ENCODE assay signal across 20 mouse cellular contexts in genomic region chr12:110200471-110200870, GRCm38 (mm10).
DNase-seq lines count a peak whose midpoint lies in the region; ATAC-seq and TF ChIP-seq lines count a peak whose summit lies in the region.
"Had no signal": no experiment of that assay in that cellular context is flagged by ENCODE, and none has a peak within 500 bp of the region (broad histone marks: within the 10 kb centered on the region; RNA-seq: fewer than 3 reads in every experiment).

No protein-coding gene starts in this region.

- H3K36me3 ChIP-seq in liver, adult 2 months (ENCODE audit: control insufficient read depth, insufficient read depth, low read length), result no peaks in the 10 kb centered on the region
- H3K36me3 ChIP-seq in liver, embryonic 12.5 days, result no peaks in the 10 kb centered on the region
- no peaks in the 10 kb centered on the region for H3K36me3 ChIP-seq in kidney, embryonic 16.5 days (ENCODE audit: insufficient read depth, low read length)
- H3K36me3 ChIP-seq: embryonic facial prominence, embryonic 13.5 days; G1E; heart, embryonic 13.5 days; hindbrain, embryonic 12.5 days had no signal

- no peak overlapping the region for H3K9ac ChIP-seq in liver, adult 2 months (ENCODE audit: low read depth, low read length)
- no peak overlapping the region for H3K9ac ChIP-seq in liver, embryonic 12.5 days
- H3K9ac ChIP-seq in kidney, embryonic 16.5 days (replicated peaks; ENCODE audit: low read length), result no peak overlapping the region
- H3K9ac ChIP-seq: embryonic facial prominence, embryonic 13.5 days; forebrain, embryonic 13.5 days; forebrain, postnatal 0 days; heart, embryonic 13.5 days; hindbrain, embryonic 12.5 days had no signal

- ATAC-seq in liver, embryonic 12.5 days, result no peak
- ATAC-seq in kidney, embryonic 16.5 days (ENCODE audit: low FRiP score, low TSS enrichment), result peak; percentile 41; the same call in 1 of the 2 replicates
- ATAC-seq: forebrain, embryonic 13.5 days; forebrain, postnatal 0 days; hindbrain, embryonic 16.5 days had no signal

- no peaks in the 10 kb centered on the region for H3K9me3 ChIP-seq in liver, embryonic 12.5 days (replicated peaks)
- no peaks in the 10 kb centered on the region for H3K9me3 ChIP-seq in kidney, embryonic 16.5 days (ENCODE audit: low read length)
- H3K9me3 ChIP-seq: embryonic facial prominence, embryonic 13.5 days; forebrain, embryonic 13.5 days; heart, embryonic 13.5 days; hindbrain, embryonic 12.5 days had no signal

- no peaks in the 10 kb centered on the region for H3K79me2 ChIP-seq in liver, adult 2 months (ENCODE audit: control insufficient read depth, insufficient read depth, low read length)

- no peak overlapping the region for H3K27ac ChIP-seq in liver, adult 2 months (replicated peaks; ENCODE audit: insufficient read depth, low read depth, low read length)
- no peak overlapping the region for H3K27ac ChIP-seq in liver, embryonic 12.5 days
- H3K27ac ChIP-seq in kidney, embryonic 16.5 days (ENCODE audit: low read length), result no peak overlapping the region
- H3K27ac ChIP-seq: embryonic facial prominence, embryonic 13.5 days; forebrain, embryonic 13.5 days; gastrocnemius, adult 2 months; heart, embryonic 13.5 days; hindbrain, embryonic 12.5 days had no signal

- H3K4me1 ChIP-seq in liver, adult 2 months (ENCODE audit: control insufficient read depth, insufficient read depth, low read length), result peaks cover 10% of the 10 kb centered on the region
- H3K4me1 ChIP-seq in liver, embryonic 12.5 days, result peaks cover 7% of the 10 kb centered on the region
- H3K4me1 ChIP-seq in kidney, embryonic 16.5 days (ENCODE audit: insufficient read depth, low read length), result no peaks in the 10 kb centered on the region
- H3K4me1 ChIP-seq: embryonic facial prominence, embryonic 13.5 days; forebrain, embryonic 13.5 days; heart, embryonic 13.5 days; hindbrain, embryonic 12.5 days had no signal

- peak; percentile 48 for DNase-seq in liver, adult 2 months (ENCODE audit: extremely low read depth, low read depth, low spot score)
- peak; percentile 68 to 86 for DNase-seq in kidney, postnatal 36 days
- DNase-seq in spleen, adult 12 weeks (ENCODE audit: low spot score), result no peak
- no peak for DNase-seq in cerebellum, adult 9-10 months
- DNase-seq in natural killer cell, adult 2 months (ENCODE audit: low spot score in 2 of 2), result no peak
- DNase-seq: cerebellum, adult 11-12 months; cerebellum, adult 9-11 months; cerebellum, postnatal 36 days; forebrain, postnatal 0 days; gastrocnemius, adult 2 months; gastrocnemius, postnatal 25 days; heart, postnatal 4 days had no signal

- TF ChIP-seq CTCF in liver, adult 2 months (IDR thresholded peaks at IDR 0.05; ENCODE audit: low read depth, low read length), result no peak

- 61% methylated on average over 7 of the region's 7 CpGs for WGBS in liver, adult 2 months
- WGBS in liver, embryonic 12.5 days (ENCODE audit: insufficient replicate concordance), result 77% methylated on average over 7 of the region's 7 CpGs
- 72% methylated on average over 7 of the region's 7 CpGs for WGBS in kidney, embryonic 16.5 days

- H3K27me3 ChIP-seq in liver, adult 2 months (ENCODE audit: control insufficient read depth, insufficient read depth, low read length), result no peaks in the 10 kb centered on the region
- no peaks in the 10 kb centered on the region for H3K27me3 ChIP-seq in liver, embryonic 12.5 days (replicated peaks)
- no peaks in the 10 kb centered on the region for H3K27me3 ChIP-seq in kidney, embryonic 16.5 days (ENCODE audit: insufficient read depth, low read length)
- H3K27me3 ChIP-seq: forebrain, embryonic 13.5 days; hindbrain, embryonic 12.5 days had no signal

- H3K4me2 ChIP-seq in liver, embryonic 12.5 days, result no peak overlapping the region
- no peak overlapping the region for H3K4me2 ChIP-seq in kidney, embryonic 16.5 days (replicated peaks; ENCODE audit: low read depth, low read length)
- H3K4me2 ChIP-seq: embryonic facial prominence, embryonic 13.5 days; forebrain, embryonic 13.5 days; heart, embryonic 13.5 days; hindbrain, embryonic 12.5 days had no signal

- no peak overlapping the region for H3K4me3 ChIP-seq in liver, adult 2 months (ENCODE audit: insufficient read depth, low read depth, low read length)
- H3K4me3 ChIP-seq in liver, embryonic 12.5 days, result no peak overlapping the region
- H3K4me3 ChIP-seq in kidney, embryonic 16.5 days (ENCODE audit: low read length), result no peak overlapping the region
- H3K4me3 ChIP-seq: embryonic facial prominence, embryonic 13.5 days; forebrain, embryonic 13.5 days; gastrocnemius, adult 2 months; heart, embryonic 13.5 days; hindbrain, embryonic 12.5 days had no signal

- no peak for TF ChIP-seq POLR2A in liver, adult 2 months (IDR thresholded peaks at IDR 0.05; ENCODE audit: extremely low read depth, insufficient read depth, low read length)

Comparison
In these comparisons a context has a peak if more than half of its experiments do, and no peak if none do; other contexts are left out.
1. DNase-seq: peak in liver, adult 2 months (single experiment) and kidney, postnatal 36 days (2 of 2); none in spleen, adult 12 weeks (single experiment), cerebellum, adult 9-10 months (single experiment) and natural killer cell, adult 2 months (0 of 2).